Mouse (Mus musculus): Measurements from ENCODE around the gene Myh7. TPM values are rescaled to one million over a fixed set of nuclear protein-coding genes. Genes with fewer than 3 reads are reported as not detected.
"Not testable (repeated sequence)": the region's sequence is repeated elsewhere in the genome, so short reads cannot be mapped to it uniquely, and the experiment has no call there.

Myh7 gene
- polyA plus RNA-seq, 1 experiment from 2014 or later: 13.1 TPM

DNA sequence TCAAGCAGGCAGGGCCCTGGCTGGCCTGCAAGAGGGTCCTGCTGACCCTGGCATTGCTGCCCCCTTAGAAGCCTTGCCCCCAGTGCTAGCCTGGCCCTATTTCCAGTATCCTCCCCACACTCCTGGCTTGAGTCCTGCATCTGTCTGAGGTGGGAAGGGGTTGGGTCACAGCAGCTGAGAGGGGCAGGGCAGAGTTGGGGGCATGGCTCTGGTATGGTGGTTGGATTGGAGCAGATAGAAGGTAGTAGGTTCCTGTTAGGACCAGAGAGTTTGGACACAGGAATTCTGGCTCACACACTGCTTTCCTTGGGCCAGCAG lies 402 bp upstream of the Myh7 start:
- no peak overlapping the region for H3K4me2 ChIP-seq (ENCODE audit: low read depth, low read length)
- 0 out of 2 replicates have a peak overlapping the region, but pooled peaks have one; percentile 41 for H3K27ac ChIP-seq (replicated peaks; ENCODE audit: low read depth, low read length)
- ATAC-seq (replicated peaks; ENCODE audit: insufficient number of reproducible peaks, low FRiP score, low TSS enrichment, low read depth): no peak
- no peak overlapping the region for H3K9ac ChIP-seq (replicated peaks; ENCODE audit: low read length)
- H3K4me3 ChIP-seq (ENCODE audit: low read depth, low read length): no peak overlapping the region
- DNase-seq (ENCODE audit: low spot score): no peak
- no peaks in the 10 kb centered on the region for H3K27me3 ChIP-seq (ENCODE audit: control insufficient read depth, insufficient read depth, low read length)
- H3K36me3 ChIP-seq (replicated peaks; ENCODE audit: control insufficient read depth, insufficient read depth, low read depth, low read length): no peaks in the 10 kb centered on the region
- peaks cover 3% of the 10 kb centered on the region for H3K4me1 ChIP-seq (ENCODE audit: control insufficient read depth, insufficient read depth, low read length)
- H3K9me3 ChIP-seq (replicated peaks; ENCODE audit: control insufficient read depth, low read length): no peaks in the 10 kb centered on the region

DNA sequence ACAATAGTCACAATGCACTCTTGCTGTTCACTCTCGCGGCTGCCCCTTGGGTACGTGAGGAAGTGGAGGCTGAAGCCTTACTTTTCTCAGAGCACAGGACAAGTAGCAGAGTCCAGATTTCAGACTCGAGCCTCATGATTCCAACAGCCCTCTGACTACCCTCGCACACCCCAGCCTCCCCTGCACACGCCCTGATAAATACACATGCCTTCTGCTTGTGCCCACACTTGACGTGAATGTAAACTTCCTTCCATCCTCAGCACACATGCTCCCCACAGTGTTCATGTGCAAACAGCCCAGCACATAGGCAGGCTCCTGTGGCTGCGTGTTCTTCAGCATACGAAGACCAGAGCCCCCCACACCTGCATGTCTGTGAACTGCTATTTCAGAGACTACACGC lies 790 bp downstream of the Myh7 start:
- H3K9me3 ChIP-seq (replicated peaks; ENCODE audit: control insufficient read depth, low read length): no peaks in the 10 kb centered on the region
- no peaks in the 10 kb centered on the region for H3K36me3 ChIP-seq (replicated peaks; ENCODE audit: control insufficient read depth, insufficient read depth, low read depth, low read length)
- WGBS: 63% methylated on average over 10 of the region's 10 CpGs
- H3K4me2 ChIP-seq (ENCODE audit: low read depth, low read length): no peak overlapping the region
- H3K27ac ChIP-seq (replicated peaks; ENCODE audit: low read depth, low read length): no peak overlapping the region
- no peaks in the 10 kb centered on the region for H3K27me3 ChIP-seq (ENCODE audit: control insufficient read depth, insufficient read depth, low read length)
- no peak overlapping the region for H3K4me3 ChIP-seq (ENCODE audit: low read depth, low read length)
- H3K4me1 ChIP-seq (ENCODE audit: control insufficient read depth, insufficient read depth, low read length): peaks cover 3% of the 10 kb centered on the region
- H3K9ac ChIP-seq (replicated peaks; ENCODE audit: low read length): no peak overlapping the region
- ATAC-seq (replicated peaks; ENCODE audit: insufficient number of reproducible peaks, low FRiP score, low TSS enrichment, low read depth): no peak
- DNase-seq (ENCODE audit: low spot score): no peak

DNA sequence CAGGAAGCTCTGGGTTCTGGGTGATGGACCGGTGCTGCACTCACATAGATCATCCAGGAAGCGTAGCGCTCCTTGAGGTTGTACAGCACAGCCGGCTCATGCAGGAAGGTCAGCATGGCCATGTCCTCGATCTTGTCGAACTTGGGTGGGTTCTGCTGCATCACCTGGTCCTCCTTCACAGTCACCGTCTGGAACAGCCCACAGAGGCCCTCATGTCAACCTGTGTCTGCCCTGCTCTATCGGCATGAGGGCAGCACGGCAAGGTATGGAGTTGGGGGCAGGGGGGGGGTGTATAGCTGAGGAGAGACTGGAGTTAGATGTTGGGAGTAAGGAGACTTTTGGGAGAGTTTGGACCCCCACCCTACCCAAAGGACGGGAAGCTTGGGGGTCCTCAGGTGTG lies 2.2 kb downstream of the Myh7 start:
- Histone ChIP-seq H3K27me3 (ENCODE audit: control insufficient read depth, insufficient read depth, low read length) (no peaks in the 10 kb centered on the region), H3K9me3 (replicated peaks; ENCODE audit: control insufficient read depth, low read length) (no peaks in the 10 kb centered on the region), H3K27ac (replicated peaks; ENCODE audit: low read depth, low read length) (no peak overlapping the region), H3K4me2 (ENCODE audit: low read depth, low read length) (no peak overlapping the region), H3K4me1 (ENCODE audit: control insufficient read depth, insufficient read depth, low read length) (peaks cover 3% of the 10 kb centered on the region), H3K36me3 (replicated peaks; ENCODE audit: control insufficient read depth, insufficient read depth, low read depth, low read length) (no peaks in the 10 kb centered on the region), H3K4me3 (ENCODE audit: low read depth, low read length) (no peak overlapping the region), H3K9ac (replicated peaks; ENCODE audit: low read length) (no peak overlapping the region)
- ATAC-seq (replicated peaks; ENCODE audit: insufficient number of reproducible peaks, low FRiP score, low TSS enrichment, low read depth) (no peak), DNase-seq (ENCODE audit: low spot score) (no peak)
- WGBS: 86% methylated on average over 10 of the region's 10 CpGs

DNA sequence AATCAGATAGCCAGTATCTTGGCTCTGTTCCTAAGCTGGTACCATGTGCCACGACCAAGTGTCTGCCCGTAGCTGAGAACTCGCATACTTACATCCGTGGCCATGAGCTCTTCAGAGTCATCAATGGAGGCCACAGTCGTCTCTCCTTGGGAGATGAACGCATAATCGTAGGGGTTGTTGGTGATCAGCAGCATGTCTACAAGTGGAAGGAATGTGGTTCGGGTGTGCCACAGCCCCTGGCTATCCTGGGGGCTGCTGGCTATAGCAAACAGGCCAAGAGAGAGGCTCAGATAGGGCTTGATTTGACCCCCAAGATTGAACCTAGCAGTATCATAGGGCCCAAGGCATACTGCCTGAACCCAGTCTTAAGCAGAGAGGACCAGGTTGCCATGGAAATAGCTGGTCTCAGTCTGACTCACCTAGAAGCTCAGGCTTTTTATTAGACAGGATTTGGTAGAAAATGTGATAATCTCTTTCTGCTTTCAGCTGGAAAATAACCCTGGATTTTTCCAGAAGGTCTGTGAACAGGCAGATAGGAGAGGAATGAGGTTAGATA lies 4.5 kb downstream of the Myh7 start:
- H3K9ac ChIP-seq (replicated peaks; ENCODE audit: low read length): no peak overlapping the region
- ATAC-seq (replicated peaks; ENCODE audit: insufficient number of reproducible peaks, low FRiP score, low TSS enrichment, low read depth): no peak

DNA sequence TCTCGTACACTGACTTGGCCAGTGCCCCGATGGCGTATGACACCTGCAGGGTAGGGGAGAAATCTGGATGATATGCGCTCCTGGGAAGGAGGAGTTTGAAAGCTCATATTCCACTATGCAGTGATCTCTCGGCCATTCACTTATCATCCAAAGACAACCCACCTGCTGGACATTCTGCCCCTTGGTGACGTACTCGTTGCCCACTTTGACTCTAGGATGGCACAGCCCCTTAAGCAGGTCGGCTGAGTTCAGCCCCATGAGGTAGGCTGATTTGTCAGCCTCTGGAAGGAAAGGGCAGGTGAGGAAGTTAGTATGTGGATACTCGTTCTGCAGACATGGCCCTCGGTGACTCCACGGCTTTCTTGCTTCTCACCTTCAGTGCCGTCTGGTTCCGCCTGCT lies 5.5 kb downstream of the Myh7 start:
- 88% methylated on average over 13 of the region's 13 CpGs for WGBS
- H3K36me3 ChIP-seq (replicated peaks; ENCODE audit: control insufficient read depth, insufficient read depth, low read depth, low read length): no peaks in the 10 kb centered on the region

More for the DNA sequence above, 4.5 kb downstream of the Myh7 start:
- DNase-seq (ENCODE audit: low spot score): no peak
- Histone ChIP-seq H3K27me3 (ENCODE audit: control insufficient read depth, insufficient read depth, low read length) (no peaks in the 10 kb centered on the region), H3K4me2 (ENCODE audit: low read depth, low read length) (no peak overlapping the region), H3K36me3 (replicated peaks; ENCODE audit: control insufficient read depth, insufficient read depth, low read depth, low read length) (no peaks in the 10 kb centered on the region), H3K27ac (replicated peaks; ENCODE audit: low read depth, low read length) (no peak overlapping the region), H3K4me3 (ENCODE audit: low read depth, low read length) (no peak overlapping the region), H3K9me3 (replicated peaks; ENCODE audit: control insufficient read depth, low read length) (no peaks in the 10 kb centered on the region), H3K4me1 (ENCODE audit: control insufficient read depth, insufficient read depth, low read length) (peaks cover 3% of the 10 kb centered on the region)
- 90% methylated on average over 8 of the region's 8 CpGs for WGBS

DNA sequence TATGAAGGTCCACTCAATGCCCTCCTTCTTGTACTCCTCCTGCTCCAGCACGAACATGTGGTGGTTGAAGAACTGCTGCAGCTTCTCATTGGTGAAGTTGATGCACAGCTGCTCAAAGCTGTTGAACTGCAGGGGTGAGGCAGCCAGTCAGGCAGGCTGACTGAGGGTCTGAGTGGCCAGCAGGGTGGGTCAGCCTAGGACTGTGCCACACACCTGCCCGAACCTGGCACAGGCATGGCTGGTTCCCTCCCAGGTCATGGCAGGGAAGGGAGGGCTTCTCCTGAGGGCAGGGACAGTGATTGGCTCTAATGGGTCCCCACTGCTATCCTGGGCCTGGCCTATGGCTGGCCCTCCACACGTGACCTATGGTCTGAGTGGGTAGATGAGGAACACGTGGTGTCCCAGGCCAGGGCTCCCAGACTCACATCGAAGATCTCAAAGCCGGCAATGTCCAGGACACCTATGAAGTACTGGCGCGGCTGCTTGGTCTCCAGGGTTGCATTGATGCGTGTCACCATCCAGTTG lies 6.0 kb downstream of the Myh7 start:
- not testable (repeated sequence) for H3K4me3 ChIP-seq (ENCODE audit: low read depth, low read length); H3K9ac ChIP-seq (replicated peaks; ENCODE audit: low read length); H3K9me3 ChIP-seq (replicated peaks; ENCODE audit: control insufficient read depth, low read length); H3K27ac ChIP-seq (replicated peaks; ENCODE audit: low read depth, low read length); ATAC-seq (replicated peaks; ENCODE audit: insufficient number of reproducible peaks, low FRiP score, low TSS enrichment, low read depth); H3K4me1 ChIP-seq (ENCODE audit: control insufficient read depth, insufficient read depth, low read length); H3K4me2 ChIP-seq (ENCODE audit: low read depth, low read length); H3K27me3 ChIP-seq (ENCODE audit: control insufficient read depth, insufficient read depth, low read length); H3K36me3 ChIP-seq (replicated peaks; ENCODE audit: control insufficient read depth, insufficient read depth, low read depth, low read length); DNase-seq (ENCODE audit: low spot score)
- whole genome bisulfite sequencing: 95% methylated on average over 9 of the region's 9 CpGs

More for the DNA sequence above, 5.5 kb downstream of the Myh7 start:
- ATAC-seq (replicated peaks; ENCODE audit: insufficient number of reproducible peaks, low FRiP score, low TSS enrichment, low read depth): no peak
- Histone ChIP-seq H3K27ac (replicated peaks; ENCODE audit: low read depth, low read length) (no peak overlapping the region), H3K4me1 (ENCODE audit: control insufficient read depth, insufficient read depth, low read length) (no peaks in the 10 kb centered on the region), H3K4me3 (ENCODE audit: low read depth, low read length) (no peak overlapping the region), H3K9me3 (replicated peaks; ENCODE audit: control insufficient read depth, low read length) (no peaks in the 10 kb centered on the region), H3K27me3 (ENCODE audit: control insufficient read depth, insufficient read depth, low read length) (no peaks in the 10 kb centered on the region), H3K9ac (replicated peaks; ENCODE audit: low read length) (no peak overlapping the region), H3K4me2 (ENCODE audit: low read depth, low read length) (no peak overlapping the region)
- DNase-seq (ENCODE audit: low spot score): no peak

DNA sequence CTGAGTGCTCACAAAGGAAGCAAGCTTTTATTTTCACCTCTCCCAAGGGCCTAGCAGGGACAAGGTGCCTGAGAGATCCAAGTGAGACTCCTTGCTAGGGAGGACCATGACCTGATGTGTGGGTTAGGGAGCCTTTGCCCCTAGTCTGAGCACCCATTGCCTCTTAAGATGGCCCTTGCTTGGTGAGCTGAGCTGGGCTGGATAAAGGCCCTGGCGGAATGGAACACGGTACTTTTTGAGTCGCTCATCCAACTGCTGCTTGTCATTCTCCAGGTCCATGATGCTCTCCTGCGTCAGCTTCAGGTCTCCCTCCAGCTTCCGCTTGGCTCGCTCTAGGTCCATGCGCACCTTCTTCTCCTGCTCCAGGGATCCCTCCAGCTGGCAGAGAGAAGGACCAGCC lies 12.5 kb downstream of the Myh7 start:
- Histone ChIP-seq H3K27ac (replicated peaks; ENCODE audit: low read depth, low read length) (no peak overlapping the region), H3K4me3 (ENCODE audit: low read depth, low read length) (no peak overlapping the region), H3K9me3 (replicated peaks; ENCODE audit: control insufficient read depth, low read length) (no peaks in the 10 kb centered on the region), H3K4me1 (ENCODE audit: control insufficient read depth, insufficient read depth, low read length) (no peaks in the 10 kb centered on the region), H3K9ac (replicated peaks; ENCODE audit: low read length) (no peak overlapping the region), H3K27me3 (ENCODE audit: control insufficient read depth, insufficient read depth, low read length) (no peaks in the 10 kb centered on the region), H3K36me3 (replicated peaks; ENCODE audit: control insufficient read depth, insufficient read depth, low read depth, low read length) (no peaks in the 10 kb centered on the region), H3K4me2 (ENCODE audit: low read depth, low read length) (no peak overlapping the region)
- 95% methylated on average over 7 of the region's 7 CpGs for WGBS
- DNase-seq (ENCODE audit: low spot score): no peak
- no peak for ATAC-seq (replicated peaks; ENCODE audit: insufficient number of reproducible peaks, low FRiP score, low TSS enrichment, low read depth)

DNA sequence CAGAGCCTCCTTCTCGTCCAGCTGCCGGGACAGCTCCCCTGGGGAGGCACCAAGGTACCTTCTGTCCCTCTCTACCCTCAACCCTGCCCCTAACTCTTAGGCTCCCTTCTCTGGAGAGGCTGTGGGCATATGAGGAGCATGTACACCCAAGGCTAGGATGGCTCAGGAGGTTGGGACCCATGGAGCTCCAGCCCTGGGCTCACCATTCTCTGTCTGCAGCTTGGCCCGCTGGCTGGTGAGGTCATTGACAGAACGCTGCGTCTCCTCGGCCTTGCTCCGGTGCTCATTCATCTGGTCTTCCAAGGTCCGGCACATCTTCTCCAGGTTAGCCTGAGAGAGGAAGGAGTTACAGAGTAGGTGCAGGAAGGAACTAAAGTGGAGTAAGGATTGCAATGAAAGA lies 15.8 kb downstream of the Myh7 start:
- no peak overlapping the region for H3K9ac ChIP-seq (replicated peaks; ENCODE audit: low read length)
- 84% methylated on average over 8 of the region's 8 CpGs for WGBS
- H3K27ac ChIP-seq (replicated peaks; ENCODE audit: low read depth, low read length): no peak overlapping the region

More for the DNA sequence above, 15.8 kb downstream of the Myh7 start:
- Histone ChIP-seq H3K4me2 (ENCODE audit: low read depth, low read length) (no peak overlapping the region), H3K4me3 (ENCODE audit: low read depth, low read length) (no peak overlapping the region), H3K27me3 (ENCODE audit: control insufficient read depth, insufficient read depth, low read length) (no peaks in the 10 kb centered on the region), H3K36me3 (replicated peaks; ENCODE audit: control insufficient read depth, insufficient read depth, low read depth, low read length) (no peaks in the 10 kb centered on the region), H3K9me3 (replicated peaks; ENCODE audit: control insufficient read depth, low read length) (no peaks in the 10 kb centered on the region), H3K4me1 (ENCODE audit: control insufficient read depth, insufficient read depth, low read length) (no peaks in the 10 kb centered on the region)
- ATAC-seq (replicated peaks; ENCODE audit: insufficient number of reproducible peaks, low FRiP score, low TSS enrichment, low read depth) (no peak), DNase-seq (ENCODE audit: low spot score) (no peak)
